Comparison of ENCODE assay signal across 14 mouse cellular contexts in genomic region chr6:125292256-125292655, GRCm38 (mm10). TPM values are rescaled to one million over a fixed set of nuclear protein-coding genes. Genes with fewer than 3 reads are reported as not detected.
"Had no signal": no experiment of that assay in that cellular context is flagged by ENCODE, and none has a peak within 500 bp of the region (broad histone marks: within the 10 kb centered on the region; RNA-seq: fewer than 3 reads in every experiment).

No protein-coding gene starts in this region.

- H3K27ac ChIP-seq: hindbrain, postnatal 0 days; limb, embryonic 10.5 days; midbrain, embryonic 13.5 days had no signal

- DNase-seq: kidney, adult 11 months; kidney, adult 9 months; kidney, postnatal 10 days; kidney, postnatal 4 days; lung, adult 2 months; lung, postnatal 36 days; right cerebral cortex, postnatal 25 days; thymus, postnatal 14 days had no signal

- H3K9ac ChIP-seq: midbrain, embryonic 13.5 days had no signal

- H3K4me3 ChIP-seq: limb, embryonic 10.5 days; midbrain, embryonic 13.5 days had no signal

- H3K36me3 ChIP-seq: limb, embryonic 10.5 days; midbrain, embryonic 13.5 days had no signal

- H3K27me3 ChIP-seq: midbrain, embryonic 13.5 days had no signal

- H3K9me3 ChIP-seq: limb, embryonic 10.5 days; midbrain, embryonic 13.5 days had no signal

- H3K4me2 ChIP-seq: midbrain, embryonic 13.5 days had no signal

- H3K4me1 ChIP-seq: limb, embryonic 10.5 days; midbrain, embryonic 13.5 days had no signal

- ATAC-seq: hindbrain, postnatal 0 days; lung, postnatal 0 days; midbrain, embryonic 13.5 days had no signal

RNA-seq across cellular contexts. Expression of gene Tuba3a, which starts 6.4 kb away (rescaled TPM):
- polyA plus RNA-seq: hindbrain, postnatal 0 days; lung, postnatal 0 days; midbrain, postnatal 0 days; neural tube, embryonic 14.5 days had no signal
